Comparison of ENCODE assay signal across 14 mouse cellular contexts in genomic region chr13:6260321-6260865, GRCm38 (mm10).
"Had no signal": no experiment of that assay in that cellular context is flagged by ENCODE, and none has a peak within 500 bp of the region (broad histone marks: within the 10 kb centered on the region; RNA-seq: fewer than 3 reads in every experiment).

No protein-coding gene starts in this region.

- H3K4me3 ChIP-seq: limb, embryonic 15.5 days; liver, embryonic 12.5 days; midbrain, embryonic 12.5 days; stomach, embryonic 15.5 days had no signal

- H3K27ac ChIP-seq: kidney, postnatal 0 days; limb, embryonic 15.5 days; liver, embryonic 12.5 days; midbrain, embryonic 12.5 days; stomach, embryonic 15.5 days had no signal

- DNase-seq: kidney, adult 11 months; kidney, adult 9 months; kidney, postnatal 36 days; layer of hippocampus, adult 9-11 months; layer of hippocampus, postnatal 36 days; lung, embryonic 14.5 days; lung, postnatal 10 days; lung, postnatal 4 days; thymus, postnatal 4 days had no signal

- H3K4me1 ChIP-seq: limb, embryonic 15.5 days; liver, embryonic 12.5 days; midbrain, embryonic 12.5 days; stomach, embryonic 15.5 days had no signal
